Mouse (Mus musculus) midbrain, embryonic 11.5 days (tissue): ENCODE measurements around the gene Sox14. TPM values are rescaled to one million over a fixed set of nuclear protein-coding genes. Genes with fewer than 3 reads are reported as not detected.

Experiments
- ATAC-seq: fragments of 200-750 bp; cut with Nextera tagmentation; 2 replicates; pipeline ENCODE4 v1.8.0; 2017; ENCODE audit warnings: moderate TSS enrichment, moderate library complexity; ENCODE audit not compliant: low FRiP score
- DNase-seq: peaks from one replicate; pipeline ENCODE4 v3.0.0; 2015; ENCODE audit warnings: low spot score; ENCODE audit errors: missing footprints
- H3K27ac ChIP-seq: fragments of 300-500 bp; sonication (generic); 2 replicates; pipeline ENCODE4 v1.5.1; 2014; ENCODE audit warnings: low read depth, low read length
- H3K27me3 ChIP-seq: fragments of 300-500 bp; sonication (generic); 2 replicates; pipeline ENCODE4 v1.6.1; 2014; ENCODE audit warnings: mild to moderate bottlenecking, low read length, moderate library complexity, mixed read lengths; ENCODE audit not compliant: control insufficient read depth, insufficient read depth
- H3K36me3 ChIP-seq: fragments of 300-500 bp; sonication (generic); 2 replicates; pipeline ENCODE4 v1.6.1; 2014; ENCODE audit warnings: mild to moderate bottlenecking, low read length, moderate library complexity, mixed read lengths; ENCODE audit not compliant: control insufficient read depth, insufficient read depth
- H3K4me1 ChIP-seq: fragments of 300-500 bp; sonication (generic); 2 replicates; pipeline ENCODE4 v1.6.1; 2014; ENCODE audit warnings: low read length; ENCODE audit not compliant: control insufficient read depth, insufficient read depth
- H3K4me2 ChIP-seq: fragments of 300-500 bp; sonication (generic); 2 replicates; pipeline ENCODE4 v1.6.1; 2014; ENCODE audit warnings: mild to moderate bottlenecking, moderate library complexity
- H3K4me3 ChIP-seq: fragments of 300-500 bp; sonication (generic); 2 replicates; pipeline ENCODE4 v1.5.1; 2014; ENCODE audit warnings: low read depth, low read length
- H3K9ac ChIP-seq: fragments of 300-500 bp; sonication (generic); 2 replicates; pipeline ENCODE4 v1.6.1; 2014; ENCODE audit warnings: low read length
- H3K9me3 ChIP-seq: fragments of 300-500 bp; sonication (generic); 2 replicates; pipeline ENCODE4 v1.6.1; 2016; ENCODE audit warnings: low read length; ENCODE audit not compliant: control insufficient read depth
- WGBS: fragments of 180-500 bp; shearing (Covaris S2); extraction: QIAGEN DNeasy Blood & Tissue Kit; methylation state at CpG from one replicate; pipeline ENCODE4 v1.1.7; 2014; 5-methylcytosine and 5-hydroxymethylcytosine counted together
- polyA plus RNA-seq: library from polyadenylated mRNA; unstranded; fragments of >200 nt; fragmentation: Nextera tagmentation; extraction: Ambion mirVana; gene quantifications from 2 replicates; pipeline ENCODE4 v1.2.1, GENCODE M21; 2014

Sox14 gene
- polyA plus RNA-seq, 1 experiment from 2014 or later, result 12.4 TPM

DNA sequence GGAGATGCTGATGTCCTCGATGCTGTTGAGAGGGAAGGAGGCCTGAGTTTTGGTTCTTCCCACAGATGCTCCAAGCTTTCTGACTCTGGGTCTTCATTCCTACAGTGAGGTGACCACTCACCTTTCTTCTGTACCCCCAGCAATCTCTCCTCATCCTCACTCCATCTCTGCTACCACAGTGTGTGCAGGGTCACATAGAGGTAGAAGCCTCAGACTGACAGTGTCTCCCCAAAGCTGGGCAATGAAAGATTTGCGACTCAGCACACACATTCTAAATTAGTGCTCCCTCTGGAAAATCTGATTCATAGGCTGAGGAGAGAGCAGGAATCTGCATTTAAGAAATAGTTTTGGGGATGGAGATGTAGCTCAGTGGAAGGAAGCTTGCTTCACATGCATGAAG lies 21.5 kb downstream of the Sox14 start:
- Histone ChIP-seq H3K27ac (no peak overlapping the region), H3K9ac (no peak overlapping the region), H3K36me3 (no peaks in the 10 kb centered on the region), H3K4me3 (no peak overlapping the region), H3K4me1 (no peaks in the 10 kb centered on the region), H3K4me2 (no peak overlapping the region), H3K9me3 (no peaks in the 10 kb centered on the region), H3K27me3 (no peaks in the 10 kb centered on the region)
- no peak for ATAC-seq
- 88% methylated on average over 2 of the region's 2 CpGs for WGBS
- DNase-seq, result peak; percentile 79

DNA sequence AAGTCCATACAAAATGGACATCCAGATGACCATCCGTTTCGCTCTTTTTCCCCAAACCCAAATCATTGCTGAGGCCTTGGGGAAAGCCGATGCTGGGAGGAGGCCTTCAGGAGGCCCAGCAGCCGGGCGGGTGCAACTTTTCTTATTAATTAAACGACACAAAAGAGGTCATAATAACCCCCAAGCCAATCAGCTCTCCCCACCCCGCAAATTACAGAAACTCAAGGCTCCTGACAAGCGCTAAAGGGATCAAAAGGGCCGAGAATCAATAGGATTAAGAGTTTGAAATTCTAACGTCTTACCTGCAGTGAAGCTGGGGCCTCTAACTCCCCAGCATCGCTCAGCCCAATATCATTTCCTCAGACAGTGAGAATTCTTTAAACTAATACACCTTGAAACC lies 22.6 kb downstream of the Sox14 start:
- Histone ChIP-seq H3K27ac (no peak overlapping the region), H3K4me2 (no peak overlapping the region), H3K27me3 (no peaks in the 10 kb centered on the region), H3K9ac (no peak overlapping the region), H3K9me3 (no peaks in the 10 kb centered on the region), H3K4me3 (no peak overlapping the region), H3K4me1 (no peaks in the 10 kb centered on the region), H3K36me3 (no peaks in the 10 kb centered on the region)
- peak; percentile 82 for DNase-seq
- 41% methylated on average over 11 of the region's 11 CpGs for WGBS
- ATAC-seq, result no peak

DNA sequence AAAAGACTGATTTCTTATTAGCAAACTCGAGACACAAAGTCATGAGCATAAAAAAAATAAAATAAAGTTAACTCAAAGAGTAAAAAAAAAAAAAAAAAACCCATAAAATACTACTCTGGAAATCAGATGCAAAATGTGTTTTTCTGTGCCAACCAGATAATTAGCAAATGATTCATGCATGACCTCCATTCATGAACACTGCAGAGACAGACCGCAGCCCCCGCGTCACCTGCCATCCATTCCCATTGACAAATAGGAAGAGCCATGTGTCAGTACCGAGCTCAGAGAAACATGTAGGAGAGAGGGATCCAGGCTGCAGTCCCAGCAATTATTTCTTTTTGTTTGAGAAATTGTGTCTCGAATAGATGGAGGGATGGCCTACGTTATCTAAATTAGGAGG lies 25.6 kb downstream of the Sox14 start:
- Histone ChIP-seq H3K4me2 (no peak overlapping the region), H3K27me3 (no peaks in the 10 kb centered on the region), H3K27ac (no peak overlapping the region), H3K36me3 (no peaks in the 10 kb centered on the region), H3K9ac (no peak overlapping the region), H3K9me3 (no peaks in the 10 kb centered on the region), H3K4me3 (no peak overlapping the region), H3K4me1 (no peaks in the 10 kb centered on the region)
- DNase-seq (no peak), ATAC-seq (no peak)
- 73% methylated on average over 7 of the region's 7 CpGs for WGBS

- Histone ChIP-seq H3K9me3 (no peaks in the 10 kb centered on the region), H3K4me3 (no peak overlapping the region), H3K27me3 (no peaks in the 10 kb centered on the region), H3K9ac (no peak overlapping the region), H3K36me3 (no peaks in the 10 kb centered on the region), H3K27ac (no peak overlapping the region), H3K4me2 (no peak overlapping the region), H3K4me1 (no peaks in the 10 kb centered on the region)
- DNase-seq, result no peak
- no peak for ATAC-seq
- 42% methylated on average over 8 of the region's 8 CpGs for WGBS
These were observed 27.6 kb downstream of the Sox14 start for GRCm38 (mm10) chr9:99848327-99848726.

DNA sequence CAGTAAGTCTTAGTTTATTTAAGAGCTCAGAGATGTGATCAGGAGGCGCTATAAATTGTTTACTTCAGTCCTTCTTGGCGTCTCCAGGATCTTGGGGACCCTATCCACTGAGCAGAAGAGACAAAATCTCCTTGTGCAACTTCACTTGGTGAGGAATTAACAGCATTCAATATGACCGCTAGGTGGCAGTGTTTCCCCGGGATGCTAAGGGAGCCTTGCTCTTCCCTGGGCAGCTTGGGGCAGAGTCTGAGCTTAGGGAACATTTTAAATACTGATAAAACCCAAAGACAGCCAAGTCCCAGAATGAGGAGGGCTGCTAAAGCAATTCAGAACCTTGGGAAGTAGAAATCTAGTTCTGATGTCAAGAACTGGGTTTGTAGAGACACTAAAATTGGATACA lies 29.1 kb downstream of the Sox14 start:
- no peak overlapping the region for H3K9ac ChIP-seq
- under 1% methylated on average over 4 of the region's 4 CpGs for WGBS
- no peaks in the 10 kb centered on the region for H3K27me3 ChIP-seq
- H3K36me3 ChIP-seq, result no peaks in the 10 kb centered on the region
- H3K4me3 ChIP-seq, result no peak overlapping the region
- no peaks in the 10 kb centered on the region for H3K9me3 ChIP-seq
- no peak overlapping the region for H3K27ac ChIP-seq
- DNase-seq, result peak; percentile 99
- H3K4me2 ChIP-seq, result no peak overlapping the region
- ATAC-seq, result no peak; the same call in 1 of the 2 replicates
- no peaks in the 10 kb centered on the region for H3K4me1 ChIP-seq

DNA sequence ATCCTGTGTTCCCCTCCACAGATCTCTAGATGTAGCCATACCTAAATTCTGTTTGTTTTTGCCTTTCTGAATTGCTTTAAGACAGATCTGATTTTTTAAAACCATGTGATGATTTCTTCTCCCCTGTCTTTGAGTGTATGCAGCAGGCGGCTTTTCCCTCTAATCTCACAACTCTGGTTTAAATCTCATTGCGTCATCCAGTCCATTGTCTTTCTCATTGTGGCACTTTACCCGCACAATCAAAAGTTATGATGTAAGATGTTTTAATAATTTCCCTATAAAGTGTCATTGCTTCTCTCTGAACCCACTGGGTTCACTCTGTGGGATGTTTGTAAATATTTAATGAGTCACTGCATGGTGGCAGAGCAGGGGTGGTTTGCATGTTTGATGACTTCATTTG lies 36.6 kb downstream of the Sox14 start:
- Histone ChIP-seq H3K4me3 (no peak overlapping the region), H3K36me3 (no peaks in the 10 kb centered on the region), H3K27me3 (no peaks in the 10 kb centered on the region), H3K9me3 (no peaks in the 10 kb centered on the region), H3K4me2 (no peak overlapping the region), H3K27ac (no peak overlapping the region), H3K4me1 (no peaks in the 10 kb centered on the region), H3K9ac (no peak overlapping the region)
- DNase-seq (no peak), ATAC-seq (no peak)
- 90% methylated on average over 3 of the region's 3 CpGs for WGBS

- Histone ChIP-seq H3K9me3 (no peaks in the 10 kb centered on the region), H3K4me3 (no peak overlapping the region), H3K27me3 (no peaks in the 10 kb centered on the region), H3K27ac (no peak overlapping the region), H3K4me2 (no peak overlapping the region), H3K4me1 (no peaks in the 10 kb centered on the region), H3K9ac (no peak overlapping the region), H3K36me3 (no peaks in the 10 kb centered on the region)
- no peak for DNase-seq
- 89% methylated on average over 7 of the region's 7 CpGs for WGBS
- ATAC-seq, result no peak
These were observed 37.1 kb downstream of the Sox14 start for GRCm38 (mm10) chr9:99838877-99839276.

- H3K4me2 ChIP-seq, result no peak overlapping the region
- H3K9ac ChIP-seq, result no peak overlapping the region
- H3K4me3 ChIP-seq, result no peak overlapping the region
- no peaks in the 10 kb centered on the region for H3K36me3 ChIP-seq
- no peaks in the 10 kb centered on the region for H3K27me3 ChIP-seq
- no peaks in the 10 kb centered on the region for H3K9me3 ChIP-seq
- 96% methylated on average over 12 of the region's 12 CpGs for WGBS
- ATAC-seq (no peak), DNase-seq (no peak)
- H3K27ac ChIP-seq, result no peak overlapping the region
- no peaks in the 10 kb centered on the region for H3K4me1 ChIP-seq
These were observed 39.3 kb downstream of the Sox14 start for GRCm38 (mm10) chr9:99836707-99837106.

- Histone ChIP-seq H3K4me3 (no peak overlapping the region), H3K9ac (no peak overlapping the region), H3K36me3 (no peaks in the 10 kb centered on the region), H3K27ac (no peak overlapping the region), H3K4me2 (no peak overlapping the region), H3K27me3 (no peaks in the 10 kb centered on the region), H3K9me3 (no peaks in the 10 kb centered on the region), H3K4me1 (no peaks in the 10 kb centered on the region)
- ATAC-seq (no peak), DNase-seq (no peak)
- 52% methylated on average over 11 of the region's 11 CpGs for WGBS
These were observed 40.1 kb downstream of the Sox14 start for GRCm38 (mm10) chr9:99835624-99836430.
